Mouse (Mus musculus): Measurements from ENCODE around the gene Msi1. TPM values are rescaled to one million over a fixed set of nuclear protein-coding genes. Genes with fewer than 3 reads are reported as not detected.

The Msi1 gene
- total RNA-seq, 2 experiments from 2014 or later = 12.4 to 20.8 TPM

- no peak for DNase-seq (ENCODE audit: low spot score in 2 of 2)
Measured at GRCm38 (mm10) chr5:115465642-115466420, 36.4 kb downstream of the Msi1 start, which contains the start of gene Pla2g1b. TSS of gene Pla2g1b (plus strand) at chr5:115466262.

DNA sequence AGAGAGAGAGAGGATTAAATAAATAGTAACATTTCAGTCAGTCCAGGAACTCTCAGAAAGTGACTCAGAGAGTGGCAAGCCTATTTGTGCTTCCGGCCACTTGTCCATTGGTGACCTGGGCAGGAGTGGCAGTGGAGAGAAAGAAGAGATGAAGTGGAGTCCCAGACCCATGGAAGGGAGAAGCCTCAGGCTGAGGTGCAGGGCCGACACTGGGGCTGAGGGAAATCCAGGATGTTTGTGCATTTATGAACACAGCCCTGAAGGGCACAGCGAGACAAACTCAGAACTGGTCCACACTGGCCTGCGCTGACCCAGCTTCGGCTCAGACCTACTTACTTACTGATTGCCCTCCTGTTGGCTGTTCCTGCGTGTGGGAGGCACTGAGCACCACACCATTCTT lies 40.4 kb downstream of the Msi1 start:
- DNase-seq (ENCODE audit: low spot score in 2 of 2) = no peak

GRCm38 (mm10) chr5:115470766-115471531 lies 41.5 kb downstream of the Msi1 start:
- DNase-seq (ENCODE audit: low spot score in 2 of 2) = peak; percentile 59 to 66

GRCm38 (mm10) chr5:115473191-115473590 lies 43.8 kb downstream of the Msi1 start:
- DNase-seq (ENCODE audit: low spot score in 2 of 2) = no peak

- peak in 1 of 2 experiments; percentile 59 for DNase-seq (ENCODE audit: low spot score in 2 of 2)
Measured at GRCm38 (mm10) chr5:115474174-115474828, 44.9 kb downstream of the Msi1 start.

- DNase-seq (ENCODE audit: low spot score in 2 of 2) = no peak
Measured at GRCm38 (mm10) chr5:115475337-115476106, 46.1 kb downstream of the Msi1 start.

- no peak for DNase-seq (ENCODE audit: low spot score in 2 of 2)
Measured at GRCm38 (mm10) chr5:115476107-115476727, 46.8 kb downstream of the Msi1 start.

GRCm38 (mm10) chr5:115479561-115479960 lies 50.2 kb downstream of the Msi1 start:
- no peak for DNase-seq (ENCODE audit: low spot score in 2 of 2)

DNA sequence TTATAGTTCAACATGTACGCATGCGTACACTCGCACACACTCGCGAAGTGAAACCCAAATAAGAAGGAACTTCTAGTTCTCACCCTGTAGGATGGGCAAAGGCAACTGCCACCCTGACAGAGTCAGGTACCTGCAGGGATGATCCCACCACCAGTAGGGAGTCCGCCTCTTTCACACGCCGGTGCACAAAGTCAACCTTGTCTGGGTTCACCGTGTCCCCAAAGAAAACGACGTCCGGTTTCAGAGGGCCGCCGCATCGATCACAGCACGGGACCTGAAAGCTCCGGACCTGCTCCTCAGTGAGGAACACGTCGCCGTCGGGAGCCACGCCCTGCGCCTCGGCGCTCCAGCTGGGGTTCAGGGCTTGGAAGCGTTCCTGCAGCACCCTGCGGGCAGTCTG lies 50.7 kb downstream of the Msi1 start:
- peak in 1 of 2 experiments; percentile 17 for DNase-seq (ENCODE audit: low spot score in 2 of 2)

GRCm38 (mm10) chr5:115482390-115483265 lies 53.2 kb downstream of the Msi1 start:
- no peak for DNase-seq (ENCODE audit: low spot score in 2 of 2)

DNA sequence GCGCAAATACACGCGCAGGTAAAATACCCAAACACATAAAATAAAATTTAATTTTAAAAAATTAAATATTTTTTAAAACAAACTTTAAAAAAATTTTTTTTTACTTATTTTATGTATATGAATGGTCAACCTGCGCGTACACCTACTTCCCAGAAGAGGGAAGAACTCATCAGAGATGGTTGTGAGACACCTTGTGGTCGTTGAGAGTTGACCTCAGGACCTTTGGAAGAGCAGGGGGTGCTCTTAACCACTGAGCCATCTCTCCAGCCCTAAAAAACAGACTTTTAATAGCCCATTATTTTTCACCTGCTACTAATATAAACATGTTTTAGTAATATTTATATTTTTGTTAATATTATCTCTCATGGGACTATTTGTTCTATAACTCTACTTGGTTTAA lies 54.0 kb downstream of the Msi1 start:
- no peak for DNase-seq (ENCODE audit: low spot score in 2 of 2)

DNA sequence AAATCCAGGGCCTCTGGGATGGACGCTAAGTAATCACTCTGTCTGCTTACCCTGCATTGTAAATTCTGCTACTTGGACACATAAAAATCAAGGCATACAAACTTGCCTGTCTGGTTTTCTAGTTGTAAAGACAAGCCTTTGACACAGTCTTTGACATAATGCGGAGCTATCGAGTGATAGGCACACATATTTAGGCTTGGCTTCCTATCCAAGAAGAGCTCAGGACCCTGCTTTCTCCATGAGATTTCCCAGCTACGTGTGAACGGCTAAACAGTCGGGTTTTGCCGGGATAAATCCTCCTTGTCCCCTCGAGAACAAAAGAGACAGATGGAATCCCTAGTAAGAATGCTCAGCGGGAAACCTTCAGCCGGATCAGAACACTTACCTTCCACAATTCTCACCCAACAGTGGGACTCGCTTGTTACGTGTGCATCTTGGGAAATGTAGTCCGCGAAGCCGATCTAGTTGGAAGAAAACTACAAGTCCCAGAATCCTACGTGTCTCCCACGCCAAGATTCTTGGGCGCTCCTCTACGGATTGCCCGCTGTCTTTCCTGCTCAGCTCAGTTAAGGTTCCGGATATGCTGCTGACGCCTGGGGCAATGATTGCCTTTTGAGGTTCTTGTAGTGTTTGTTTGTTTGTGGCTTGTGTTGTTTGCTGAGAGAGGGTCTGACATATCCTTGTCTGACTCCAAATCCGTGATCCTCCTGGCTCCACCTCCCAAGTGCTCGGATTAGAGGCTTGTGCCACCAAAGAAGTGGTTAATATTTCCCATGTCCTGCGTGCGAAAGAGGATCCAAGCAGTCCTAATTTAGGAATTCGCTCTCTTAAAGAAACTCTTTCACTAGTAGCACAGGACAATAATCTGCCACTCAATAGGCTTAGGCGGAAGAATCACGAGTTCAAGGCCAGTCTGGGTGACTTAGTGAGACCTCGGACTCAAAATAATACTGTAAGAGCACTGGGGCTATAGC lies 54.8 kb downstream of the Msi1 start, which contains the start of gene Sirt4:
Sirt4 (minus strand) TSS at position 779 of the 974 bp plus-strand sequence.
- DNase-seq (ENCODE audit: low spot score in 2 of 2) = peak; percentile 58 to 65

DNA sequence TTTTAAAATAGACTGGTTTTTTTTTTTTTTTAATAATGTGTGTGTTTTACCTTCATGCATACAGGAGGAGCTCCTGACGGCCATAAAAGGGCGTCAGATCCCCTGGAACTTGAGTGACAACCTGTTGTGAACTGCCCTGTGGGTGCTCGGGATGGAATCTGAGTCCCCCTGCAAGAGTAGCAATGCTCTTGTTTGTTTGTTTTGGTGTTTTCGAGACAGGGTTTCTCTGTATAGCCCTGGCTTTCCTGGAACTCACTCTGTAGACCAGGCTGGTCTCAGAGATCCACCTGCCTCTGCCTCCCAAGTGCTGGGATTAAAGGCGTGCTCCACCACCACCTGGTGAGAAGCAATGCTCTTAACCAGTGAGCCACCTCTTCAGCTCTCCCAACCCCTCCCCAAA lies 55.6 kb downstream of the Msi1 start:
- DNase-seq (ENCODE audit: low spot score in 2 of 2) = no peak

DNA sequence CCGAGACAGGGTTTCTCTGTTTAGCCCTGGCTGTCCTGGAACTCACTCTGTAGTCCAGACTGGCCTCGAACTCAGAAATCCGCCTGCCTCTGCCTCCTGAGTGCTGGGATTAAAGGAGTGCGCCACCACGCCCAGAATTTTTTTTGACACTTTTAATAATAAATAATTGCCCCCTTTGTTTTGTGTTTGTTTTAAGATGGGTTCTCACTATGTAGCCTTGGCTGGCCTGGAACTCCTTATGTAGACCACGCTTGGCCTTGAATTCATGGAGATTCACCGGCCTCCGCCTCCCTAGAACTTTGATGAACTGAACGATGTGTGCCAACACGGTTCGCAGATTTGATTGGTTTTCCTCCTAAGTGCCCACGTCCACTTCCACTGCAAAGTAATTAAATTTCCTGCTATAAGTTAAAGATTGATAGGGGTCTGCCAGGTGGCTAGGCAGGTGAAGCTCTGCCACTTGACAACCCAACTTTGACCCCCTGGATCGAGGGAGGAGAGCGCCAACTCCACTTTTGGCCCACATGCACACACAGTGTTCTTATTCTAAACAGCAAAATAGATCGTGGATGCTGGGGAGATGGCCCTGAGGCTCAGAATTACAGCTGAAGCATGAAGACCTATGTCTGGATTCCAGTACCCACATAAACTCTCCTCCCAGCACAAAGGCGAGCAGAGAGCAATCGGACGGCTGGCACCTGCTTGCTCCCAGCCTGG lies 56.2 kb downstream of the Msi1 start:
- no peak for DNase-seq (ENCODE audit: low spot score in 2 of 2)

GRCm38 (mm10) chr5:115486726-115487125 lies 57.3 kb downstream of the Msi1 start:
- no peak for DNase-seq (ENCODE audit: low spot score in 2 of 2)

DNA sequence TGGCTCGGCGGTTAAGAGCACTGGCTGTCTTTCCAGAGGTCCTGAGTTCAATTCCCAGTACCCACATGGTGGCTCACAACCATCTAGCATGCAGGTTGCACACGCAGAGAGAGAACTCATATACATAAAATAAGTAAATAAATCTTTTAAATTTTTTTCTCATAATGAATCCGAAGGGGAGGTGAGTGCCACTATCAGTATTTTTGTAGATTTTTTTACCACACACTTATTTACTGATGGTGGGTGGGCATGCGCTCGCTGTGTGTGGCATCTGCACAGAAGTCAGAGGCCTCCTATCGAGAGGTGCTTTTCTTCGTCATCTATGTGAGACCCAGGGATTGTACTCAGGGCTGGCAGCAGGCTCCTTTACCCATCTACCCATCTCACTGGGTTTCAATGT lies 58.0 kb downstream of the Msi1 start:
- DNase-seq (ENCODE audit: low spot score in 2 of 2) = no peak

- DNase-seq (ENCODE audit: low spot score in 2 of 2) = no peak
Measured at GRCm38 (mm10) chr5:115487942-115488580, 58.7 kb downstream of the Msi1 start.
